Mouse (Mus musculus) frontal cortex, adult 2 months (tissue): ENCODE results near the gene Dhx34. TPM values are rescaled to one million over a fixed set of nuclear protein-coding genes. Genes with fewer than 3 reads are reported as not detected.
A peak's percentile ranks its signal among the peaks of the same experiment; 100 is the strongest.

ENCODE experiments used
- DNase-seq, 2 experiments: peaks; one replicate each; pipeline ENCODE4 v3.0.0; 2022; ENCODE audit warnings: low spot score in 1 of 2; ENCODE audit errors: extremely low spot score in 1 of 2
- polyA plus RNA-seq: library from polyadenylated mRNA; depleted of rRNA; stranded (reverse); fragments of >200 nt; gene quantifications from 2 replicates; pipeline ENCODE4 v1.2.3, GENCODE M21; 2012; rRNA removed

Gene Dhx34
- polyA plus RNA-seq, 1 experiment: 11.9 TPM

DNA sequence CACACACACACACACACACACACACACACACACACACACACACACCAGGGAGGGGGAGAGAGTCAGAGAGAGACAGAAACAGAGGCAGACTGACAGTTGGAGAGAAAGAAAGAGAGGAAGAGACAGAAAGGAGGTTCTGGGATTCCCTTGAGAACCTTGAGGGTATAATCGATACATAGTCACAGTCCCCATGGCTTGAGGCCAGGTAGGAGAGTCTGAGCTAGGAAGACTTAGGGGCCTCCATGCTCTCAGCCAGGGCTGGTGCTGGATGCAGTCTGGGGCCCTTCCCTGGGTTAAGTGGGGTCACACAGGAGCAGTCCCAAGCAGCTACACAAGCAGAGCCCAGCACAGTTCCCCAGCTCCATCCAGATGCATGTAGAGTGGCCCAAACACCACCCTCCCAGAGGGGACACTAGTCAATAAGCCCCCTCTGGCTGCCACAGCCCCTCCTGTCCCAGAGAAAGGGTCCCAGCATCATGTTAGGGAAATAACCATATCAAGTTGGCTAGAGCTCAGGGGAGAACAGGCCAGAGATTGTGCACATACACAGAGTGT is 49.2 kb downstream of the Dhx34 start:
- no peak for DNase-seq

DNA sequence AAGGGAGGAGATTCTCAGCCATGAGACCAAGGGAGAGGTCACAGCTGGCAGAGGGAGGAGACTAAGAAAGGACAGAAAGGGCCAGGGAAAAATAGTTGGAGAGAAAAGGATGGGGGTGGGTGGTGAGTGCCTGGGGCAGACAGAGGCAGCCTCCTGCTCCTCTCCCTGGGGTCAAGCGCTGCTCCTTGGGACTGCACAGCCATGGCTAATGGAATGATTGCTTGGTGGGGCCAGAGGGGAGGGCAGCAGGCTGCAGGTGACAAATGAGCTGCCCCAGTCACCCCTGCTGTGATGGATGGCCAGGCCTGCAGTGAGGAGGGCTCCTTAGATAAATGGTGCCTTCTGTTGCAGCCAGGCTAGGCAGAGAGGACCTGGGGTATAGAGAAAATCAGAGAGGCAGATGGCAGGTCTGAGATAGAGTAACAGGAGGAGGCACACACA is 49.7 kb downstream of the Dhx34 start:
- DNase-seq: no peak

DNA sequence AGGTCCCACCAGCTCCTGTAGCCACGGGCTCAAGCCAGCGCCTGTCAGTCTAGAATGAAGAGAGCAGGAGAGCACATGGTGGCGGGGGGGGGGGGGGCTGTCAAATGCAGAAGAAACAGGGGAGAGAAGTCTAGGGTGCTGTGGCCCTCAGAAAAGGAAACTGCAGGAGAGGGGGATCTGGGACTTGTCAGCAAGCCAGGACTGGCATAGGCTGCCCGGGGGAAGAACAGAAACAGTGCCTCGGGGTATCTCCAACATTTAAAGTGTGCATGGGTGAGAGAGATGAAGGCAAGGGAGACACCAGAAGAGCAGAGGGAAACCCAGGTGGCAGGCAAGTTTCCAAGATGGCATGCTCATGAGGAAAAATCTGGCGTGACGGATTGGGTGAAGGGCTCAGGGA is 59.8 kb downstream of the Dhx34 start:
- DNase-seq: no peak

DNA sequence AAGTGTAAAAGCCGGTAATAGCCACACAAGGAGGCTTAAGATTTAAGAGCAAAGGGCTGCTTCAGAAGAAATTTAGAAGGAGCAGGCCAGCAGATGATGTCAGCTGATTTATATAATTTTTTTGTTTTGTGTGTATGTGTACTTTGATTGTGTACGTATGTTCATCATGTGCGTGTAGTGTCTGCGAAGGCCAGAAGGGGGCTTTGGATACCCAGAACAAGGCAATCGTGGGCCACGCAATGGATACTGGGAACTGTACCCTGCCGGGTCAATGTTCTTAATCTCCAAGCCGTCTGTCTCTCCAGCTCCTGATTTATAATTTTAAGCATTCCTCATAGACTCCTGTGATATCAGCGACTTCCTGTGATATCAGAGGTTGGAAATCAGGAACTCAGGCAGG is 60.5 kb downstream of the Dhx34 start:
- no peak for DNase-seq

DNA sequence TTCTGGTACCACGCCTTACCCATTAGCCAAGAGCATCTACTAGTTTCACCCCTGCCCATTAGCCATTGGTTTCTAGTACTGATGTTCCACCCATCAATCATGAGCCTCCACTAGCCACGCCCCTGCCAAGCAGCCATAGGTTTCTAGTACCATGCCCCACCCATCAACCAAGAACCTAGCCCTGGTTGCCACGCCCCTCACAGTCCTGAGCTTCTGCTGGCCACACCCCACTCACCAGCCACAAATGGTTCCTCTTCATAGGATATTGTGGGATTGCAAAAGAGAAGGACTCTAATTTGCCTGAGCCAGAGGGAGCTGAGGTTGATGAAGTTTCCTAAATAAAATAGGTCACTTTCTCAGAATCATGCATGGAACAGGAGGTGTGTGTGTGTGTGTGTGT is 61.1 kb downstream of the Dhx34 start:
- no peak for DNase-seq

DNA sequence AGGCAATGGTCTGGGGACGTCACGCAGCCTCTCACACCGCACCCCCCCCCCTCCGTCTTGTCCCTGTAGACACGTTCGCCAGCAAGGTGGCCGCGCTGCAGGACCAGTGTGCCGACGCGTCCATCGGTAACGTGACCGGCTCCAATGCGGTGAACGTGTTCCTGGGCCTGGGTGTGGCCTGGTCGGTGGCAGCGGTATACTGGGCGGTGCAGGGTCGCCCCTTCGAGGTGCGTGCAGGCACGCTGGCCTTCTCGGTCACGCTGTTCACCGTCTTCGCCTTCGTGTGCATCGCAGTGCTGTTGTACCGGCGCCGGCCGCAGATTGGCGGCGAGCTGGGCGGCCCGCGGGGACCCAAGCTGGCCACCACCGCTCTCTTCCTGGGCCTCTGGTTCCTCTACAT is 63.1 kb downstream of the Dhx34 start:
- DNase-seq: no peak

DNA sequence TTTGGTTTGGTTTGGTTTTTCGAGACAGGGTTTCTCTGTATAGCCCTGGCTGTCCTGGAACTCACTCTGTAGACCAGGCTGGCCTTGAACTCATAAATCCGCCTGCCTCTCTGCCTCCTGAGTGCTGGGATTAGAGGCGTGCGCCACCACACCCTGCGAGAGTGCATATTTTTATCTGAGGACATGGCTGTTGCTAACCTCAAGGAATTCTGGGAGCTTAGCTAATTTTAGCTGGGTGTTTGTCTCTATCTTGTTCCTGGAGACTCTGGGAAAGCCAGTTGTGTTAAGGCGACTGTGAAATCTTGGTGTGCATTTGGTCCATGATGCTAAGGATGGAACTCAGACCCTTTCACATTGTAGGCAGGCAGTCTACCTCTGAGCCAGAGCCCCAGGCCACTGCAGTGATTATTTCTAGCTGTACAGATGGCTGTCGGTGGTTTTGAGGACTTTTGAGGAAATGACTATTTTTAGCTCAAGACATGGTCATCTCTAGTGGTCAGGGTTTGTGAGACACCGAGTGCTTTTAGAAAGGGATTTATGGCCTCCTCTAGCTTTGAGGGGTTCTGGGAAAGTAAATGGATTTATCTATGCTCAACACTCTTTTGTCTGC is 65.6 kb downstream of the Dhx34 start:
- DNase-seq: no peak

DNA sequence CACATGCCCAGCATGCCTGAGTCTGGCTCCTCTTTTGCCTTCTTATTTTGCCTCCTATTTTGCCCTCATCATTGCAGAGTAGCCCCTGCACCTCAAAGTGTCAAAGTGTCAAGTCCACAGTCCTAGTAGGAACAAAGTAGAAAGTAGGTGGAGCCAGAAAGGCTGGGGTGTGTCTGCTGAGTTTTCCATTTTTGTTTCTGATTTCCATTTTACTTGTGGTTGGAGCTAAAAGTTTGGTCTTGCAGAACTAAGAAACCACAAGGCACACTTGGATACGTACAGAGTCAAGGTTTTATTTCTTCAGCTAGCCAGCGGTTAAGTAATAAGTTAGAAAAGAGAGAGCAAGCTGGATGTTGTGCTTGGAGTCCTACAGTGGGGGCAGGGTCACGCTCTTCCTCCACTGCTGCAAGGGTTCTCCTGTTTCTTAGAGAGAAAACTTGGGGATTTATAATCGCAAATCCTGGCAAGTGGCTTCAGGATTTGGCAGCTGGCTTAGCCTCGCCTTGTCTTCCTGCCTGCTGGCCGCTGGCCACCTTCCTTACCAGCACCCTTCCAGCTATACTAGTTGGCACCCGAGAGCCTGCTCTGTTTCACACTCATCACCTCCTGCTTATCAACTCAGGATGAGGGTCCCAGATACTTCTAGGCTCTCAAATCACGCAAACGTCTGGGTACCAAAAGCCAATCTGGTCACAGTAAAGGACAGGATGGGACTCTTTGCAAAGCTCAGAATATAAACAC is 66.5 kb downstream of the Dhx34 start:
- peak in 1 of 2 experiments; percentile 72 for DNase-seq

DNA sequence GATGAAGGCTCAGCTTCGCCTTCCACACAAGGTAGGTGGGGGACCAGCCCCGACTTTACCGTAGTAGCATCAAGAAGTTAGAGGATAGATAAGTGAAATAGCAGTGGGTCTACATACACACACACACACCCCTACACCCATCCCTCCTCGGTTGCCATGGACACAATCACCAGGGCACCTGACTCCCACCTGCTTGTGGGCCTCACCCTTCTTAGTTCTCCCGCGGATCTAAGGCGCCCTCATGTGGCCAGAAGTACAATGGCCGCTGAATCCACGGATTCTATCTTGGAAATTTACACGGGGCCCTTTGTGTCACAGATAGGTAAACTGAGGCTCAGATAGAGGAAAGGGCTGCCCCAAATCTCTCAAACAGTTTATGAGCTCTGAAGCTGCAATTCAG is 68.3 kb downstream of the Dhx34 start:
- DNase-seq: peak in 1 of 2 experiments; percentile 80

DNA sequence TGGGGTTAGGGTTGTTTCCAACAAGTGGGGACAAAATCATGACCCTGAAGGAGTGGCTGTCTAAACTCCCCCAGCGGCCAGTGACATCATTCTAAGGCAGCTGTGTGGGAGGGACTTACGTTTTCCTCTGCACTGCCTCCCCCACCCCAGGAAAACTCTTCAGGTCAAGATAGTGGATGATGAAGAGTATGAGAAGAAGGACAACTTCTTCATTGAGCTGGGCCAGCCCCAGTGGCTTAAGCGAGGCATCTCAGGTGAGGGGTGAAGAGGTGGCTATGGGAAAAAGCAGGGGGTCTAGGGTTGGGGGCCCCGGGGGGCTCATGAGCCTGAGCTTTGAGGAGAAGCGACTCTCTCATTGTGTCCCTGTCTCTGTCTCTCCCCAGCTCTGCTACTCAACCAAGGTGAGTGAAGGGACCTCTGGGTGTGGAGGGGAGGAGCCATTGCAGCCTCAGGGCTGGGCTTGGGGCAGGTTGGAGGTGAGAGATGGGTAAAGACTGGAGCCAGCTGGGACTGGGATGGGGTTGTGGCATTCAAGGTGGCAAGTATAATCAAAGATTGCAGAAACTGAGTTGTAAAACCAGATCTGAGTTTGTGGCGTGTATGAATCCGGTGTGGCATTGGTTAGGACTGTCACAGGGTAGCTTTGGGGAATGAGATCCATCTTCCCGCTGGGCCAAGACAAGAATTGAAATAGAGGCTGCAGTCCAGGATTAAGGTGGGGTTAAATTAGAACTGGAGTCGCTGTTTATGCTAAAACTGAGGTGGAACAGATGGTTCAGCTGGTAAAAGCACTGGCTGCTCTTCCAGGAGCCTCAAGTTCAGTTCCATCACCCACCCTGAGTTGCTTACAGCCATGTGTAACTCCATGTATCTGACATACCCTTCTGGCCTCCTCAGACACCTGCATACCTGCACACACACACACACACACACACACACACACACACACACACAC is 71.4 kb downstream of the Dhx34 start:
- no peak for DNase-seq

DNA sequence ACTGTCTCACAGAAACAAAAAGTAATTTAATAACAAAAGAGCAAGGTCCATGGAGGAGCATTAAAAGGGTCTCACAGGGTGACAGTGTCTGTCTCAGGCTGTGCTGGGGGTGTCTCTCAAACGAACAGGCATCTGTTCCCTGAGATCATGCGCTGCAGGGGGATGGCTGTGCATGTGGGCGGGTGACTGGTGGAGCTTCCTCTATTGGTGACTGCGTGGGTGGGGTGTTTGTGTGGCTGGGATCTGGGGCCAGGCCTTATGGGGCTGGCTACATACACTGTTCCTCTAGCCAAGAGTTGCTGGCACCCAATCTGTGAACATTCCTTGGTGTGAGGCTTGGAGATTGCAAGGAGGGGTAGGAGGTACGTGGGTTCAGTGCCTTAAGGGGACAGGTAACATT is 72.6 kb downstream of the Dhx34 start:
- peak; percentile 89 to 95 for DNase-seq

DNA sequence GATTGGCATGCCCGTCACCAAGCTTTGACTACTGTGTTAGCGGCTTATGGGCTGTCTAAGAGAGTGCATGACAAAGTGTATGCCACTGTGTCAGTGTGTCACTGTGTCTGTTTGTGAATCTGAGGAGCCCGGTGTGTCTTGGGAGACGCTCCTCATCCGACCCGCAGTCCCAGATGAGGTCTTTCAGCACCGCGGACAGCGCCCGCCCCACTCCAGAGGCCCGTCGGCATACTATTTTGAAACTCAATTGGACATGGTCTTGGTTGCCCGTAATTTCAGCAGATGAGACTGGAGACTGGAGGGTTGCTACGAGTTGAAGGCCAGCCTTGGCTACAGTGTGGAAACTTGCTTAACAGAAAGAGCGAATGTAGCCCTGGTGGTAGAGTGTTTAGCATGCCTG is 74.2 kb downstream of the Dhx34 start:
- no peak for DNase-seq

Other genes starting within 250 kb of the Dhx34 start
- gene Bicra, start 174.1 kb downstream of the Dhx34 start, polyA plus RNA-seq: 10.2 and 10.6 TPM in 2 replicates
- gene Zfp541, start 160.2 kb downstream of the Dhx34 start, polyA plus RNA-seq: 0.40 and 0.42 TPM in 2 replicates
- gene Napa, start 123.6 kb downstream of the Dhx34 start, polyA plus RNA-seq: 368 and 442 TPM in 2 replicates
- gene Kptn, start 102.1 kb downstream of the Dhx34 start, polyA plus RNA-seq: 50.7 and 58.1 TPM in 2 replicates
- gene Slc8a2, start 92.2 kb downstream of the Dhx34 start, polyA plus RNA-seq: 122 and 124 TPM in 2 replicates
- 83.7 and 85.4 TPM in 2 replicates for gene Meis3, start 46.9 kb downstream of the Dhx34 start, polyA plus RNA-seq
- 0.56 and 0.67 TPM in 2 replicates for gene C5ar2, start 22.1 kb upstream of the Dhx34 start, polyA plus RNA-seq
- gene C5ar1, start 37.5 kb upstream of the Dhx34 start, polyA plus RNA-seq: 1.2 and 1.3 TPM in 2 replicates
- 57.6 and 58.4 TPM in 2 replicates for gene Inafm1, start 51.6 kb upstream of the Dhx34 start, polyA plus RNA-seq
- 91.2 and 91.4 TPM in 2 replicates for gene Ccdc9, start 64.8 kb upstream of the Dhx34 start, polyA plus RNA-seq
- 17.1 and 18.2 TPM in 2 replicates for gene Bbc3, start 86.4 kb upstream of the Dhx34 start, polyA plus RNA-seq
- gene Sae1, start 165.8 kb upstream of the Dhx34 start, polyA plus RNA-seq: 99.8 and 114 TPM in 2 replicates
- gene Zc3h4, start 178.9 kb upstream of the Dhx34 start, polyA plus RNA-seq: 38.9 and 40.0 TPM in 2 replicates
- 84.3 and 91.7 TPM in 2 replicates for gene Tmem160, start 230.7 kb upstream of the Dhx34 start, polyA plus RNA-seq